Mouse (Mus musculus) liver, embryonic 16.5 days (tissue): ENCODE results near the gene Bhlha9. TPM values are rescaled to one million over a fixed set of nuclear protein-coding genes. Genes with fewer than 3 reads are reported as not detected.

Experiments
- ATAC-seq: fragments of 200-750 bp; cut with Nextera tagmentation; 2 replicates; pipeline ENCODE4 v1.8.0; 2017; ENCODE audit warnings: low read depth, mild to moderate bottlenecking, moderate number of reproducible peaks, moderate library complexity
- H3K27ac ChIP-seq: fragments of 300-500 bp; sonication (generic); 2 replicates; pipeline ENCODE4 v1.5.1; 2014; ENCODE audit warnings: mild to moderate bottlenecking, low read length
- H3K27me3 ChIP-seq: fragments of 300-500 bp; sonication (generic); 2 replicates; pipeline ENCODE4 v1.6.1; 2014; ENCODE audit warnings: low read depth, low read length, mixed read lengths; ENCODE audit not compliant: control insufficient read depth, insufficient read depth
- H3K36me3 ChIP-seq: fragments of 300-500 bp; sonication (generic); 2 replicates; pipeline ENCODE4 v1.6.1; 2014; ENCODE audit warnings: mild to moderate bottlenecking; ENCODE audit not compliant: control insufficient read depth, insufficient read depth
- H3K4me1 ChIP-seq: fragments of 300-500 bp; sonication (generic); 2 replicates; pipeline ENCODE4 v1.6.1; 2014; ENCODE audit warnings: low read depth, low read length, mixed read lengths; ENCODE audit not compliant: control insufficient read depth
- H3K4me2 ChIP-seq: fragments of 300-500 bp; sonication (generic); 2 replicates; pipeline ENCODE4 v1.6.1; 2014; ENCODE audit warnings: low read depth, low read length, mixed read lengths
- H3K4me3 ChIP-seq: fragments of 300-500 bp; sonication (generic); 2 replicates; pipeline ENCODE4 v1.5.1; 2014; ENCODE audit warnings: low read depth, mild to moderate bottlenecking, low read length
- H3K9ac ChIP-seq: fragments of 300-500 bp; sonication (generic); 2 replicates; pipeline ENCODE4 v1.6.1; 2014; ENCODE audit warnings: low read depth, low read length
- H3K9me3 ChIP-seq: fragments of 300-500 bp; sonication (generic); replicated peaks from 2 replicates; pipeline ENCODE4 v1.6.1; 2016; ENCODE audit warnings: low read length; ENCODE audit not compliant: control insufficient read depth
- WGBS: fragments of 180-500 bp; shearing (Covaris S2); extraction: QIAGEN DNeasy Blood & Tissue Kit; methylation state at CpG from one replicate; pipeline ENCODE4 v1.1.7; 2014; ENCODE audit not compliant: insufficient replicate concordance; 5-methylcytosine and 5-hydroxymethylcytosine counted together
- polyA plus RNA-seq: library from polyadenylated mRNA; unstranded; fragments of >200 nt; fragmentation: Nextera tagmentation; extraction: Ambion mirVana; gene quantifications from 2 replicates; pipeline ENCODE4 v1.2.1, GENCODE M21; 2015

The Bhlha9 gene
- polyA plus RNA-seq, 1 experiment from 2014 or later = not detected

- no peak overlapping the region for H3K27ac ChIP-seq
- no peaks in the 10 kb centered on the region for H3K4me1 ChIP-seq
- H3K4me3 ChIP-seq = no peak overlapping the region
- no peak overlapping the region for H3K4me2 ChIP-seq
- H3K27me3 ChIP-seq = no peaks in the 10 kb centered on the region; the same call in 1 of the 2 replicates
- ATAC-seq = no peak
- H3K36me3 ChIP-seq = no peaks in the 10 kb centered on the region
- no peak overlapping the region for H3K9ac ChIP-seq
- WGBS = 23% methylated on average over 14 of the region's 17 CpGs
- no peaks in the 10 kb centered on the region for H3K9me3 ChIP-seq
Observed at GRCm38 (mm10) chr11:76709625-76710452, 37.6 kb downstream of the Bhlha9 start.

DNA sequence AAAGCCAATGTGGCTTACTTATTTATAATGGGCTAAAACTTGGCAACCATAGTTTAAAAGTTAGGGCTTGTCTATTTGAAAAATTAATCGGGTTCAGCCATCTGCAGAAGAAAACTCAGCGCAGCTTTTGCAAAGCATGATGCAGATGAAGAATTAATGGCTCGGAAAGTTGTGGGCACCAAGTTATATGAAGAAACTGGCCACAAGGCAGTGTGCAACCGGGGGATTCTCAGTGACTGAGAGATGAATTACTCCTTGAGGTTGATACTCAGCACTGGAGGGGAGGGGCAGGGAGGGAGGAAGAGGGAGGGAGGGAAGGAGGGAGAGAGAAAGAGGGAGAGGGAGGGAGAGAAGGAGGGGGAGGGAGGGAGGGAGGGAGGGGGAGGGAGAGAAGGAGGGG lies 44.7 kb downstream of the Bhlha9 start:
- H3K9me3 ChIP-seq = no peaks in the 10 kb centered on the region
- no peak overlapping the region for H3K27ac ChIP-seq
- no peaks in the 10 kb centered on the region; the same call in 1 of the 2 replicates for H3K27me3 ChIP-seq
- no peaks in the 10 kb centered on the region for H3K36me3 ChIP-seq
- H3K4me3 ChIP-seq = no peak overlapping the region
- no peak overlapping the region for H3K9ac ChIP-seq
- no peak for ATAC-seq
- WGBS = 61% methylated on average over 4 of the region's 4 CpGs
- H3K4me2 ChIP-seq = no peak overlapping the region
- H3K4me1 ChIP-seq = no peaks in the 10 kb centered on the region

Other genes starting within 250 kb of the Bhlha9 start
- gene Abr, start 50.2 kb upstream of the Bhlha9 start, polyA plus RNA-seq = 2.5 and 3.7 TPM in 2 replicates
- not detected in 2 replicates for gene Trarg1, start 7.3 kb downstream of the Bhlha9 start, polyA plus RNA-seq
- 10.6 and 14.4 TPM in 2 replicates for gene Gosr1, start 91.1 kb downstream of the Bhlha9 start, polyA plus RNA-seq
- gene Cpd, start 174.5 kb downstream of the Bhlha9 start, polyA plus RNA-seq = 3.0 and 3.3 TPM in 2 replicates
- 0.06 TPM in 1 of 2 replicates, not detected in the other for gene Tmigd1, start 229.7 kb downstream of the Bhlha9 start, polyA plus RNA-seq